Mouse (Mus musculus) kidney, adult 2 months (tissue): Measurements from ENCODE around the gene Adam10. TPM values are rescaled to one million over a fixed set of nuclear protein-coding genes. Genes with fewer than 3 reads are reported as not detected.

Source experiments
- DNase-seq: peaks from one replicate; pipeline ENCODE4 v3.0.0; 2021
- H3K27ac ChIP-seq: fragments of 200-500 bp; 2 replicates; pipeline ENCODE4 v1.5.1; 2012; ENCODE audit warnings: low read depth, low read length, control low read depth, inconsistent platforms; ENCODE audit not compliant: insufficient read depth
- H3K27me3 ChIP-seq: fragments of 200-500 bp; replicated peaks from 2 replicates; pipeline ENCODE4 v1.6.1; 2012; ENCODE audit warnings: mild to moderate bottlenecking, moderate library complexity, low read length, inconsistent platforms; ENCODE audit not compliant: control insufficient read depth, insufficient read depth
- H3K36me3 ChIP-seq: fragments of 200-500 bp; 2 replicates; pipeline ENCODE4 v1.6.1; 2012; ENCODE audit warnings: mild to moderate bottlenecking, moderate library complexity, low read length, inconsistent platforms; ENCODE audit not compliant: control insufficient read depth, insufficient read depth
- H3K4me1 ChIP-seq: fragments of 200-500 bp; 2 replicates; pipeline ENCODE4 v1.6.1; 2011; ENCODE audit warnings: low read length; ENCODE audit not compliant: control insufficient read depth, insufficient read depth
- H3K4me3 ChIP-seq: fragments of 200-500 bp; 2 replicates; pipeline ENCODE4 v1.5.1; 2011; ENCODE audit warnings: mild to moderate bottlenecking, low read depth, low read length, control low read depth; ENCODE audit not compliant: insufficient read depth
- CTCF ChIP-seq: fragments of 200-500 bp; conservative IDR thresholded peaks from 2 replicates; pipeline ENCODE4 v1.5.1; 2011; ENCODE audit warnings: low read depth, mild to moderate bottlenecking, control low read depth, low read length, moderate library complexity, mixed read lengths; ENCODE audit not compliant: insufficient read depth, insufficient read length
- POLR2A ChIP-seq: fragments of 200-500 bp; IDR thresholded peaks from one replicate; pipeline ENCODE4 v1.6.1; 2011; ENCODE audit warnings: low read depth, low read length, control low read depth
- WGBS: fragments of 180-500 bp; shearing (Covaris S2); methylation state at CpG from one replicate; pipeline ENCODE4 v1.1.7; 2018; 5-methylcytosine and 5-hydroxymethylcytosine counted together
- polyA plus RNA-seq: library from polyadenylated mRNA; depleted of rRNA; stranded (reverse); fragments of >200 nt; gene quantifications from 2 replicates; pipeline ENCODE4 v1.2.3, GENCODE M21; 2012

The Adam10 gene
- polyA plus RNA-seq, 1 experiment = 14.5 TPM

DNA sequence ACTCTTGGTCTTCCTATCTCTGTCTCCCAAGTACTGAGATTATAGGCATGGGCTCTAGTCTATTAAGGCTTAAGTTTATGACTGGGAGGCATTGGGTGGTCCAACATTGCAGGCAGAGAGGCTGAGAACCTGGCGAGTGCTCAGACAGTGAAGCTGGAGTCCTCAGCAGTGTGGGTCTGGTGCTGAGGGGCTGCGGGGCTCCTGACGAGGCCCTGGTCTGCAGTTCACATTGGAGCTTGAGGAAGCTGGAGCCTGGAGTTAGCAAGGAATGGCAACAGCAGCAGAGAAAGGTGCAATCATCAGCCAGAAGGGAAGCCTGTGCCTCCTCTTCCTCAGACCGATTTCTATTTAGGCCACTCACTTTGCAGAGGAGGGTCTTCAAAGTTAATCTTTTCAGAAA lies 13.9 kb upstream of the Adam10 start:
- no peaks in the 10 kb centered on the region for H3K36me3 ChIP-seq
- no peak for DNase-seq
- H3K4me1 ChIP-seq = peaks cover 6% of the 10 kb centered on the region; the same call in 1 of the 2 replicates
- no peak overlapping the region for H3K4me3 ChIP-seq
- TF ChIP-seq POLR2A = no peak
- TF ChIP-seq CTCF = no peak
- H3K27me3 ChIP-seq = no peaks in the 10 kb centered on the region
- no peak overlapping the region for H3K27ac ChIP-seq
- WGBS = 97% methylated on average over 4 of the region's 4 CpGs

GRCm38 (mm10) chr9:70665372-70666145 lies 13.2 kb upstream of the Adam10 start:
- DNase-seq = no peak
- no peaks in the 10 kb centered on the region for H3K27me3 ChIP-seq
- WGBS = 81% methylated on average over 16 of the region's 16 CpGs
- H3K4me3 ChIP-seq = no peak overlapping the region
- H3K4me1 ChIP-seq = peaks cover 6% of the 10 kb centered on the region; the same call in 1 of the 2 replicates
- H3K36me3 ChIP-seq = no peaks in the 10 kb centered on the region
- no peak overlapping the region for H3K27ac ChIP-seq
- TF ChIP-seq CTCF = no peak
- no peak for TF ChIP-seq POLR2A

- DNase-seq = peak; percentile 75
- Histone ChIP-seq H3K4me3 (no peak overlapping the region), H3K36me3 (no peaks in the 10 kb centered on the region), H3K27me3 (no peaks in the 10 kb centered on the region), H3K4me1 (peaks cover 6% of the 10 kb centered on the region; the same call in 1 of the 2 replicates), H3K27ac (no peak overlapping the region)
- 47% methylated on average over 7 of the region's 7 CpGs for WGBS
- TF ChIP-seq POLR2A (no peak), CTCF (no peak)
Measured at GRCm38 (mm10) chr9:70666811-70667210, 12.0 kb upstream of the Adam10 start.

GRCm38 (mm10) chr9:70668048-70668447 lies 10.7 kb upstream of the Adam10 start:
- H3K27me3 ChIP-seq = no peaks in the 10 kb centered on the region
- H3K27ac ChIP-seq = no peak overlapping the region
- H3K4me1 ChIP-seq = peaks cover 6% of the 10 kb centered on the region; the same call in 1 of the 2 replicates
- no peaks in the 10 kb centered on the region for H3K36me3 ChIP-seq
- H3K4me3 ChIP-seq = no peak overlapping the region
- peak; percentile 26; the same call in 1 of the 2 replicates for TF ChIP-seq CTCF
- no peak for TF ChIP-seq POLR2A
- no peak for DNase-seq

DNA sequence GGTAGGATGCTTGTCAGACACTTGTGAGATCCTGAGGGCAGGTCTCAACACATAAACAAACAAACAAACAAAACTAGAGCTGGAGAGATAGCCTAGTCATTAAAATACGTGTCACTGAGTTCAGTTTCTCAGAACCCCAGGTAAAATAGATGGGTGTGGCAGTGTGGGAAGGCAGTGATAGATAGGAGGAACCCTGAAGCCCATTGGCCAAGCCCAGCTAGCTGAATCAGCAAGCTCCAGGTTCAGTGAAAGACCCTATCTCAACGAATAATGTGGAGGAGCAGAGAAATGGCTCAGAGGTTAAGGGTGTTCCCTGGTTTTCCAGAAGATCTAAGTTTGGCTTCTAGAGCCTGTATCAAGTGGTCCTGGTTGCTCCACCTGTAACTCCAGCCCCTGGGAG lies 9.6 kb upstream of the Adam10 start:
- no peak for DNase-seq
- Histone ChIP-seq H3K36me3 (no peaks in the 10 kb centered on the region), H3K4me1 (peaks cover 6% of the 10 kb centered on the region; the same call in 1 of the 2 replicates), H3K27me3 (no peaks in the 10 kb centered on the region), H3K4me3 (no peak overlapping the region), H3K27ac (no peak overlapping the region)
- 64% methylated on average over 2 of the region's 2 CpGs for WGBS
- TF ChIP-seq CTCF (no peak), POLR2A (no peak)

DNA sequence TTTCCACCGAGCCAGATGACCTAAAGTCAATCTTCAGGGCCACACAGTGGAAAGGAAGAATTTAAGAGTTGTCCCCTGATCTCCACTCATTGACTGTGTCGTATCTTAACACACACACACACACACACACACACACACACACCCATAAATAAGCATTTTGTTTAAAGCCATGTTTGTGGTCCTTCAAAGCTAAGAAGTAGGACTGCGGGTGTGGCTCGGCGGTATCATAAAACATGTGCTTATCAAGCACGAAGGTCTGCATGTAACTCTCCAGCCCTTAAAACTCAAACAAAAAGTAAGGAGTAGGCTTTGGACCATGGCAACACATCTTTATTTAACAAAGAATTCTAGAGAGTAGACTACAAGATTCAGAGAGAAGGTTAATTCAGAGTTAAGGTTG lies 8.4 kb upstream of the Adam10 start:
- TF ChIP-seq CTCF (no peak), POLR2A (no peak)
- DNase-seq = no peak
- H3K4me3 ChIP-seq = no peak overlapping the region
- no peaks in the 10 kb centered on the region for H3K36me3 ChIP-seq
- H3K27ac ChIP-seq = no peak overlapping the region
- peaks cover 6% of the 10 kb centered on the region; the same call in 1 of the 2 replicates for H3K4me1 ChIP-seq
- WGBS = 89% methylated on average over 6 of the region's 6 CpGs
- H3K27me3 ChIP-seq = no peaks in the 10 kb centered on the region

DNA sequence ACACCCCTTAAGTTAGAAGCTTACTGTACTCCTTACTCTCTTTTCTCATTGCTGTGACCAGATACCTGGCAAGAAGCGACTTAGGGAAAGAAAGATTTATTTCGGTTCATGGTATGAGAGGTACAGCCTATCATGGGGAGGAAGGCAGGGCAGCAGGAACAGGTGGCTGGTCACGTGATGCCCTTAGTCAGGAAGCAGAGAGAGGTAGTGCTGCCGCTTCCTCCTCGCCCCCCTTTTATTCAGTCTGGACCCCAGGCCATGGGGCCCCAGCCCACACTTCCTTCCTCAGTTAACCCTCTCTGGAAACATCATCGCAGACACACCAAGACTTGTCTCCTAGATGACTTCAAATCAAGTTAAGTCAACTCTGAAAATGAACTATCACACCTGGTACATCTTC lies 7.5 kb upstream of the Adam10 start:
- H3K27ac ChIP-seq = no peak overlapping the region
- no peak for TF ChIP-seq CTCF
- no peak for TF ChIP-seq POLR2A
- WGBS = 71% methylated on average over 6 of the region's 6 CpGs
- no peak overlapping the region for H3K4me3 ChIP-seq
- DNase-seq = no peak
- H3K4me1 ChIP-seq = peaks cover 6% of the 10 kb centered on the region; the same call in 1 of the 2 replicates
- no peaks in the 10 kb centered on the region for H3K36me3 ChIP-seq
- no peaks in the 10 kb centered on the region for H3K27me3 ChIP-seq
